ENCODE assay signal across 23 mouse cellular contexts in genomic region chr2:164465161-164465560, GRCm38 (mm10). TPM values are rescaled to one million over a fixed set of nuclear protein-coding genes. Genes with fewer than 3 reads are reported as not detected.
"Had no signal": no experiment of that assay in that cellular context is flagged by ENCODE, and none has a peak within 500 bp of the region (broad histone marks: within the 10 kb centered on the region; RNA-seq: fewer than 3 reads in every experiment).

No protein-coding gene starts in this region.

- H3K9ac ChIP-seq: lung, embryonic 15.5 days; midbrain, embryonic 13.5 days; midbrain, embryonic 15.5 days; neural tube, embryonic 12.5 days; stomach, embryonic 15.5 days had no signal

- H3K27ac ChIP-seq: lung, embryonic 15.5 days; macrophage; midbrain, embryonic 13.5 days; midbrain, embryonic 15.5 days; neural tube, embryonic 12.5 days; stomach, embryonic 15.5 days had no signal

- ATAC-seq: lung, postnatal 0 days; midbrain, embryonic 13.5 days; midbrain, embryonic 15.5 days had no signal

- DNase-seq: lung, adult 2 months; lung, postnatal 14 days; lung, postnatal 36 days; right cerebral cortex, postnatal 14 days; thymus, adult 18-20 months; thymus, postnatal 14 days; thymus, postnatal 36 days had no signal

- H3K27me3 ChIP-seq: lung, embryonic 15.5 days; midbrain, embryonic 13.5 days; midbrain, embryonic 15.5 days; neural tube, embryonic 12.5 days; stomach, embryonic 15.5 days had no signal

- H3K9me3 ChIP-seq: lung, embryonic 15.5 days; megakaryocyte, embryonic 14.5 days; midbrain, embryonic 13.5 days; midbrain, embryonic 15.5 days; neural tube, embryonic 12.5 days; stomach, embryonic 15.5 days had no signal

- H3K4me3 ChIP-seq: lung, embryonic 15.5 days; megakaryocyte, embryonic 14.5 days; midbrain, embryonic 13.5 days; midbrain, embryonic 15.5 days; neural tube, embryonic 12.5 days; stomach, embryonic 15.5 days had no signal

- H3K4me2 ChIP-seq: lung, embryonic 15.5 days; midbrain, embryonic 11.5 days; midbrain, embryonic 13.5 days; midbrain, embryonic 15.5 days; neural tube, embryonic 12.5 days; stomach, embryonic 15.5 days had no signal

RNA-seq across cellular contexts. Expression of gene Gm20458, which starts 4.4 kb away (rescaled TPM):
- total RNA-seq: megakaryocyte progenitor cell, adult 5-6 weeks; monocyte, adult 5-6 weeks; neutrophil, adult 5-6 weeks had no signal

RNA-seq across cellular contexts. Expression of gene Trp53tg5, which starts 8.4 kb away (rescaled TPM):
- total RNA-seq: megakaryocyte progenitor cell, adult 5-6 weeks; midbrain, postnatal 0 days; monocyte, adult 5-6 weeks; neutrophil, adult 5-6 weeks had no signal
- polyA plus RNA-seq: lung, adult 2 months; lung, embryonic 15.5 days; lung, postnatal 0 days; macrophage; midbrain, embryonic 11.5 days; midbrain, embryonic 13.5 days; midbrain, embryonic 15.5 days; midbrain, postnatal 0 days; neural tube, embryonic 12.5 days; neural tube, embryonic 14.5 days; spleen, adult 2 months; thymus, postnatal 0 days had no signal

RNA-seq across cellular contexts. Expression of gene Sdc4, which starts 21.5 kb away (rescaled TPM):
- total RNA-seq: megakaryocyte progenitor cell, adult 5-6 weeks had no signal
